Mouse (Mus musculus): ENCODE measurements around the gene Ctdsp2. TPM values are rescaled to one million over a fixed set of nuclear protein-coding genes. Genes with fewer than 3 reads are reported as not detected.

Gene Ctdsp2
- polyA plus RNA-seq, 2 experiments: 13.3 to 18.8 TPM

- Histone ChIP-seq H3K36me3 (replicated peaks; ENCODE audit: control insufficient read depth, insufficient read depth, low read depth) (no peaks in the 10 kb centered on the region), H3K27ac (no peak overlapping the region), H3K4me2 (ENCODE audit: low read depth) (no peak overlapping the region), H3K9ac (replicated peaks) (no peak overlapping the region), H3K4me3 (ENCODE audit: insufficient read depth in 1 of 2, low read depth in 2 of 2, low read length in 2 of 2) (no peak overlapping the region), H3K9me3 (ENCODE audit: control insufficient read depth, low read length) (no peaks in the 10 kb centered on the region), H3K27me3 (ENCODE audit: control insufficient read depth, insufficient read depth, low read length) (no peaks in the 10 kb centered on the region), H3K4me1 (replicated peaks; ENCODE audit: control insufficient read depth in 2 of 2, insufficient read depth in 2 of 2, low read length in 1 of 2) (no peaks in the 10 kb centered on the region)
- ATAC-seq (ENCODE audit: insufficient read depth) (no peak), DNase-seq (ENCODE audit: low read depth in 3 of 3, low spot score in 3 of 3) (no peak)
- TF ChIP-seq CTCF (IDR thresholded peaks at IDR 0.05; ENCODE audit: low read depth) (no peak), EP300 (IDR thresholded peaks at IDR 0.05; ENCODE audit: low read depth) (no peak)
- 61% methylated on average over 7 of the region's 7 CpGs for WGBS (ENCODE audit: insufficient replicate concordance)
Observed at GRCm38 (mm10) chr10:126940949-126941348, 37.6 kb upstream of the Ctdsp2 start.

GRCm38 (mm10) chr10:126945531-126945930, 33.0 kb upstream of the Ctdsp2 start:
- Histone ChIP-seq H3K4me1 (replicated peaks; ENCODE audit: control insufficient read depth in 2 of 2, insufficient read depth in 2 of 2, low read length in 1 of 2) (peaks cover 3 to 16% of the 10 kb centered on the region in 2 experiments; a peak in 2 of 4 replicates), H3K9me3 (ENCODE audit: control insufficient read depth, low read length) (no peaks in the 10 kb centered on the region), H3K4me3 (ENCODE audit: insufficient read depth in 1 of 2, low read depth in 2 of 2, low read length in 2 of 2) (no peak overlapping the region), H3K36me3 (replicated peaks; ENCODE audit: control insufficient read depth, insufficient read depth, low read depth) (no peaks in the 10 kb centered on the region), H3K4me2 (ENCODE audit: low read depth) (no peak overlapping the region), H3K9ac (replicated peaks) (no peak overlapping the region), H3K27me3 (ENCODE audit: control insufficient read depth, insufficient read depth, low read length) (no peaks in the 10 kb centered on the region), H3K27ac (no peak overlapping the region)
- 69% methylated on average over 5 of the region's 5 CpGs for WGBS (ENCODE audit: insufficient replicate concordance)
- no peak for ATAC-seq (ENCODE audit: insufficient read depth)
- DNase-seq (ENCODE audit: low read depth in 3 of 3, low spot score in 3 of 3): no peak
- TF ChIP-seq EP300 (IDR thresholded peaks at IDR 0.05; ENCODE audit: low read depth) (no peak), CTCF (IDR thresholded peaks at IDR 0.05; ENCODE audit: low read depth) (no peak)

GRCm38 (mm10) chr10:126949824-126950223, 28.7 kb upstream of the Ctdsp2 start:
- no peak overlapping the region for H3K4me3 ChIP-seq (ENCODE audit: insufficient read depth in 1 of 2, low read depth in 2 of 2, low read length in 2 of 2)
- H3K36me3 ChIP-seq (replicated peaks; ENCODE audit: control insufficient read depth, insufficient read depth, low read depth): no peaks in the 10 kb centered on the region
- H3K4me2 ChIP-seq (ENCODE audit: low read depth): no peak overlapping the region; the same call in 1 of the 2 replicates
- no peak for TF ChIP-seq CTCF (IDR thresholded peaks at IDR 0.05; ENCODE audit: low read depth)
- TF ChIP-seq EP300 (IDR thresholded peaks at IDR 0.05; ENCODE audit: low read depth): no peak
- H3K9me3 ChIP-seq (ENCODE audit: control insufficient read depth, low read length): no peaks in the 10 kb centered on the region
- peaks cover 4 to 21% of the 10 kb centered on the region in 2 experiments; a peak in 2 of 4 replicates for H3K4me1 ChIP-seq (replicated peaks; ENCODE audit: control insufficient read depth in 2 of 2, insufficient read depth in 2 of 2, low read length in 1 of 2)
- DNase-seq (ENCODE audit: low read depth in 3 of 3, low spot score in 3 of 3): no peak
- H3K27ac ChIP-seq: no peak overlapping the region
- no peak overlapping the region for H3K9ac ChIP-seq (replicated peaks)
- ATAC-seq (ENCODE audit: insufficient read depth): no peak
- no peaks in the 10 kb centered on the region for H3K27me3 ChIP-seq (ENCODE audit: control insufficient read depth, insufficient read depth, low read length)
- WGBS (ENCODE audit: insufficient replicate concordance): 42% methylated on average over 5 of the region's 5 CpGs

DNA sequence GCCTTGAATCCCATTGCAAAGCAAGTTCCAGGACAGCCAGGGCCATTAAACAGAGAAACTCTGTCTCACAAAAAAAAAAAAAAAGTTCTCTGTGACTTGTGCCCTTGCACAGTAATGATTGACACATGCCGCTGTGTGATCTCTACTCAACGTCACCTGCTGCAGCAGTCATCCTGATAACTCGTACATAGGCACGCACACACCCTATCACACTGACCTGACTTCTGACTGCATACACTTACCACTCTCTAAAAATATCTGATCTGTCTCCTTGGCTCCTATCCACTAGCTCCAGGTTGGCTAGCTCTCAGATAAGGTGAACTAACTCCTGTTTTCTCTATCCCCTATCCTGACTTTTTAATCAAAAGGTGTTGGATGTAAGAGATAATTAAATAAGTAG, 27.9 kb upstream of the Ctdsp2 start:
- DNase-seq (ENCODE audit: low read depth in 3 of 3, low spot score in 3 of 3): peak in 2 of 3 experiments; percentile 28 to 39
- Histone ChIP-seq H3K4me1 (replicated peaks; ENCODE audit: control insufficient read depth in 2 of 2, insufficient read depth in 2 of 2, low read length in 1 of 2) (peaks cover 4 to 21% of the 10 kb centered on the region in 2 experiments; a peak in 2 of 4 replicates), H3K36me3 (replicated peaks; ENCODE audit: control insufficient read depth, insufficient read depth, low read depth) (no peaks in the 10 kb centered on the region), H3K27me3 (ENCODE audit: control insufficient read depth, insufficient read depth, low read length) (no peaks in the 10 kb centered on the region), H3K27ac (no peak overlapping the region), H3K4me3 (ENCODE audit: insufficient read depth in 1 of 2, low read depth in 2 of 2, low read length in 2 of 2) (no peak overlapping the region), H3K4me2 (ENCODE audit: low read depth) (no peak overlapping the region), H3K9me3 (ENCODE audit: control insufficient read depth, low read length) (no peaks in the 10 kb centered on the region), H3K9ac (replicated peaks) (no peak overlapping the region)
- WGBS (ENCODE audit: insufficient replicate concordance): 15% methylated on average over 4 of the region's 4 CpGs
- peak; percentile 90 for ATAC-seq (ENCODE audit: insufficient read depth)
- no peak for TF ChIP-seq CTCF (IDR thresholded peaks at IDR 0.05; ENCODE audit: low read depth)
- TF ChIP-seq EP300 (IDR thresholded peaks at IDR 0.05; ENCODE audit: low read depth): peak; percentile 41; the same call in 1 of the 2 replicates

- Histone ChIP-seq H3K9ac (replicated peaks) (no peak overlapping the region), H3K4me1 (replicated peaks; ENCODE audit: control insufficient read depth in 2 of 2, insufficient read depth in 2 of 2, low read length in 1 of 2) (peaks cover 4 to 21% of the 10 kb centered on the region in 2 experiments; a peak in 2 of 4 replicates), H3K4me3 (ENCODE audit: insufficient read depth in 1 of 2, low read depth in 2 of 2, low read length in 2 of 2) (no peak overlapping the region), H3K27ac (no peak overlapping the region), H3K36me3 (replicated peaks; ENCODE audit: control insufficient read depth, insufficient read depth, low read depth) (no peaks in the 10 kb centered on the region), H3K4me2 (ENCODE audit: low read depth) (no peak overlapping the region), H3K27me3 (ENCODE audit: control insufficient read depth, insufficient read depth, low read length) (no peaks in the 10 kb centered on the region), H3K9me3 (ENCODE audit: control insufficient read depth, low read length) (no peaks in the 10 kb centered on the region)
- TF ChIP-seq CTCF (IDR thresholded peaks at IDR 0.05; ENCODE audit: low read depth) (peak; percentile 48), EP300 (IDR thresholded peaks at IDR 0.05; ENCODE audit: low read depth) (no peak)
- WGBS (ENCODE audit: insufficient replicate concordance): 64% methylated on average over 1 of the region's 1 CpGs
- DNase-seq (ENCODE audit: low read depth in 3 of 3, low spot score in 3 of 3): no peak
- no peak for ATAC-seq (ENCODE audit: insufficient read depth)
Observed at GRCm38 (mm10) chr10:126952375-126952774, 26.1 kb upstream of the Ctdsp2 start.
